Mouse (Mus musculus) lung, embryonic 16.5 days (tissue): Measurements from ENCODE around the gene Itpripl2. TPM values are rescaled to one million over a fixed set of nuclear protein-coding genes. Genes with fewer than 3 reads are reported as not detected.

Source experiments
- ATAC-seq: fragments of 200-750 bp; cut with Nextera tagmentation; 2 replicates; pipeline ENCODE4 v1.8.0; 2017; ENCODE audit warnings: low read depth, mild to moderate bottlenecking, moderate library complexity
- H3K27ac ChIP-seq: fragments of 300-500 bp; sonication (generic); 2 replicates; pipeline ENCODE4 v1.5.1; 2014; ENCODE audit warnings: mild to moderate bottlenecking, control low read depth, low read length
- H3K27me3 ChIP-seq: fragments of 300-500 bp; sonication (generic); 2 replicates; pipeline ENCODE4 v1.6.1; 2014; ENCODE audit warnings: low read depth, low read length, mixed read lengths; ENCODE audit not compliant: control insufficient read depth, insufficient read depth
- H3K36me3 ChIP-seq: fragments of 300-500 bp; sonication (generic); 2 replicates; pipeline ENCODE4 v1.6.1; 2014; ENCODE audit warnings: low read length; ENCODE audit not compliant: control insufficient read depth, insufficient read depth
- H3K4me1 ChIP-seq: fragments of 300-500 bp; sonication (generic); replicated peaks from 2 replicates; pipeline ENCODE4 v1.6.1; 2014; ENCODE audit warnings: low read length, mixed read lengths; ENCODE audit not compliant: control insufficient read depth, insufficient read depth
- H3K4me2 ChIP-seq: fragments of 300-500 bp; sonication (generic); 2 replicates; pipeline ENCODE4 v1.6.1; 2014; ENCODE audit warnings: low read depth, low read length, control low read depth
- H3K4me3 ChIP-seq: fragments of 300-500 bp; sonication (generic); 2 replicates; pipeline ENCODE4 v1.5.1; 2014; ENCODE audit warnings: mild to moderate bottlenecking, low read length, control low read depth
- H3K9ac ChIP-seq: fragments of 300-500 bp; sonication (generic); 2 replicates; pipeline ENCODE4 v1.6.1; 2014; ENCODE audit warnings: low read length, control low read depth
- H3K9me3 ChIP-seq: fragments of 300-500 bp; sonication (generic); 2 replicates; pipeline ENCODE4 v1.6.1; 2016; ENCODE audit warnings: low read length; ENCODE audit not compliant: control insufficient read depth
- WGBS: fragments of 180-500 bp; shearing (Covaris S2); extraction: QIAGEN DNeasy Blood & Tissue Kit; methylation state at CpG from one replicate; pipeline ENCODE4 v1.1.7; 2014; 5-methylcytosine and 5-hydroxymethylcytosine counted together
- polyA plus RNA-seq: library from polyadenylated mRNA; unstranded; fragments of >200 nt; fragmentation: Nextera tagmentation; extraction: Ambion mirVana; gene quantifications from 2 replicates; pipeline ENCODE4 v1.2.1, GENCODE M21; 2015

The Itpripl2 gene
- polyA plus RNA-seq: 6.9 and 7.5 TPM in 2 replicates

DNA sequence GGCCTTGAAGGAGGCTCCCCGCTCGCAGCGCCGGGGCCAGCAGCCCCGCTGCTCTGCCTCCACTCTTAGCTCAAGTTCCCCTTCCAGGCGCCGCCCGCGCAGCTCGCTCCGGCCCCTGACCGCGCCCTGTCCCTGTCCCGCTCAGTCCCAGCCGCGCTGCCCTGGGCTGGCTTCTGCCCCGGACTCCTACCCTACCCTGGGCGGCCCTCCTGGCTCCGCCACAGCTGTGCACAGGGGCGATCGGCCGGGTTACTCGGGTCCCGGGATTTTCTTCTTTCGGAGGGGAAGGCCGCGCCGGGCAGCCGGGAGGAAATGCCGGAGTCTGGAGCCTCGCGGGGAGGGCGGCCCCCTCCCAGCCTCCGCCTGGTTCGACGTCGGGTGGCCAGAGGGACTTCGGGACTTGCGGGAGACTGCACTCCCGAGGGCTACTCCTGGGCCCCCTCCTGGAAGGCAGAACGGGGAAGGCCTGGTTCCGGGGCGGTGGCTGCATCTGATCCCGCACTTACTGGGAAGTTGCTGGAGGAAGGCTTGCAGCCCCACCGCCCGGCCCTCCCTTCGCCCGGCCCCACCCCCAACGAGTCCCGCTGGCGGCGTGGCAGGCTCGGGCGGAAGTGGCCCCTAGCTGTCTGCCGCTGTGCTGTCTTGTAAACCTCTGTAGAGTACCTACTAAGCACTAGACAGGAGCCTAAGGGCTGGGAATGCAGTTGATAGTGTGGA lies at the start of gene Itpripl2:
Itpripl2 (minus strand) TSS at position 545 of the 717 bp plus-strand sequence.
- H3K36me3 ChIP-seq: 0 out of 2 replicates have a peak, but pooled peaks cover 6% of the 10 kb centered on the region
- peak within 1 kb of the TSS; percentile 99 for H3K9ac ChIP-seq
- no peaks in the 10 kb centered on the region for H3K27me3 ChIP-seq
- H3K9me3 ChIP-seq: no peaks in the 10 kb centered on the region
- peaks cover 37% of the 10 kb centered on the region for H3K4me1 ChIP-seq
- peak within 1 kb of the TSS; percentile 79 for H3K4me2 ChIP-seq
- 0% methylated on average over 38 of the region's 55 CpGs for WGBS
- ATAC-seq: peak; percentile 90
- H3K4me3 ChIP-seq: peak within 1 kb of the TSS; percentile 79
- H3K27ac ChIP-seq: peak within 1 kb of the TSS; percentile 94

DNA sequence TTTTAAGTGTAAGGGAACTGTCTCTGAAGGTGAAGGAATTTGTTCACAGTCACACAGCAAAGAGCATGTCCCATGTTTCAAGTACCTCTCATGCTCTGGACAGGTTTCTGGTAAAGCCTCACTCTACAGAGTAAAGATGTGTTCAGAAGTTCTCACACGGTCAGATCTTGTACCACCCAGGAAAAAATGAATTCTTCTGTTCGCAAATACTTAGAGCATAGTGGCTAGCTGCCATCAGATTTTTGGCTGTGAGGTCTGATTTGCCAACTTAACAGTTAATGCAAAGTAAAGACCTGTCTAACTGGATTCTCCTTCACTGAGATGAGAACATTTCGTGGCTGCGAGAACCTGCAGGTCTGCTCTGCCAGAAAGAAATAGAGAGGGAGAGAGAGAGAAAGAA lies 43.3 kb upstream of the Itpripl2 start:
- ATAC-seq: peak; percentile 29; the same call in 1 of the 2 replicates
- H3K36me3 ChIP-seq: no peaks in the 10 kb centered on the region
- H3K27ac ChIP-seq: peak overlapping the region; percentile 89
- WGBS: 53% methylated on average over 4 of the region's 4 CpGs
- no peaks in the 10 kb centered on the region for H3K9me3 ChIP-seq
- no peak overlapping the region for H3K9ac ChIP-seq
- peaks cover 10% of the 10 kb centered on the region; the same call in 1 of the 2 replicates for H3K4me1 ChIP-seq
- H3K4me3 ChIP-seq: 0 out of 2 replicates have a peak overlapping the region, but pooled peaks have one; percentile 8
- H3K4me2 ChIP-seq: peak overlapping the region; percentile 18
- H3K27me3 ChIP-seq: no peaks in the 10 kb centered on the region

DNA sequence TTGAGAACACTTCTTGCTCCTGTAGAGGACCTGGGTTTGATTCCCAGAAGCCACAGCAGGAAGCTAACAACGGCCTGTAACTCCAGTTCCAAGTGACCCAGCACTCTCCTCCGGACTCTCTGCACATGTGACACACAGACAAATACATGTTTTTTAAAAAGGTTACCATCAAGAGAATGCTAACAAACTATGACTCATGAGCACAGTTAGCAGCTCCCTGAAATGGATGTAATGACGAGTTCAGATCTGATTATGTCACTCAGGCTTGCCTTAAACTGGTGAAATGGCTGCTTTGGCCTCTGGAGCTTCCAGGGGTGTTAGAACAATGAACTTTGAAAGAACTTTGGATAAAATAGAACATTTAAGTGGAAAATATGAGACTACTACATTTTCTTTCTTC lies 42.6 kb upstream of the Itpripl2 start:
- Histone ChIP-seq H3K9ac (no peak overlapping the region), H3K4me3 (no peak overlapping the region), H3K36me3 (no peaks in the 10 kb centered on the region), H3K4me1 (peaks cover 10% of the 10 kb centered on the region; the same call in 1 of the 2 replicates), H3K4me2 (no peak overlapping the region), H3K27me3 (no peaks in the 10 kb centered on the region), H3K9me3 (no peaks in the 10 kb centered on the region), H3K27ac (peak overlapping the region; percentile 89)
- ATAC-seq: no peak
- WGBS: 64% methylated on average over 3 of the region's 3 CpGs

GRCm38 (mm10) chr7:118533178-118533578 lies 41.4 kb upstream of the Itpripl2 start, which contains the start of gene Coq7:
Gene Coq7 (minus strand): TSS chr7:118533356.
- Histone ChIP-seq H3K4me2 (peak within 1 kb of the TSS; percentile 84), H3K9ac (peak within 1 kb of the TSS; percentile 89), H3K27ac (peak within 1 kb of the TSS; percentile 97), H3K4me3 (peak within 1 kb of the TSS; percentile 84), H3K36me3 (no peaks in the 10 kb centered on the region), H3K9me3 (no peaks in the 10 kb centered on the region), H3K27me3 (no peaks in the 10 kb centered on the region), H3K4me1 (peaks cover 10% of the 10 kb centered on the region; the same call in 1 of the 2 replicates)
- 0% methylated on average over 31 of the region's 31 CpGs for WGBS
- peak; percentile 99 for ATAC-seq

GRCm38 (mm10) chr7:118532519-118533177 lies 40.9 kb upstream of the Itpripl2 start:
- peak; percentile 94 for ATAC-seq
- H3K27me3 ChIP-seq: no peaks in the 10 kb centered on the region
- H3K36me3 ChIP-seq: no peaks in the 10 kb centered on the region
- H3K27ac ChIP-seq: peak overlapping the region; percentile 97
- peak overlapping the region; percentile 84 for H3K4me3 ChIP-seq
- H3K4me1 ChIP-seq: peaks cover 10% of the 10 kb centered on the region; the same call in 1 of the 2 replicates
- H3K9me3 ChIP-seq: no peaks in the 10 kb centered on the region
- H3K4me2 ChIP-seq: peak overlapping the region; percentile 79
- peak overlapping the region; percentile 89 for H3K9ac ChIP-seq
- WGBS: under 1% methylated on average over 36 of the region's 36 CpGs

DNA sequence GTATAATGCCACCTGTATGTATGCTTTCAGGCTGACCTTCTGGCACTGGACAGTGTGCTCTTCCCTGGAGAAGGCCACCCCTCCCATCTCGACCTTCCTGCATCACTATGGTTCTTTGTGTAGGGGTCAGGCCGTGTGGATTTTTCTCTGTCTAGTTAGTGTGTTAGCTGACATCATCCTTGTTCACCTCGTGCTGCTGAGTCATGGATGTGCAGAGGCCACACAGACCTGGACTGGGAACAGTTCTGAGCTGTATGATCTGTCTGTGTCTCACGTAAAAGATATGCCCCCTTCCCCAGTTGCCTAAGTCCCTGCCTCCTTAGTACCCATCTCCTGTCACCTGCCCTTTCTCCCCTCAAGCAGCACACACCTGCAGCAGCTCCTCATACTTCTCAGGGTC lies 35.2 kb upstream of the Itpripl2 start:
- H3K27me3 ChIP-seq: no peaks in the 10 kb centered on the region
- 82% methylated on average over 4 of the region's 4 CpGs for WGBS
- no peak overlapping the region for H3K27ac ChIP-seq
- no peak for ATAC-seq
- no peaks in the 10 kb centered on the region for H3K9me3 ChIP-seq
- H3K9ac ChIP-seq: no peak overlapping the region
- H3K36me3 ChIP-seq: peaks cover 7% of the 10 kb centered on the region; the same call in 1 of the 2 replicates
- H3K4me3 ChIP-seq: no peak overlapping the region
- no peak overlapping the region for H3K4me2 ChIP-seq
- no peaks in the 10 kb centered on the region for H3K4me1 ChIP-seq

DNA sequence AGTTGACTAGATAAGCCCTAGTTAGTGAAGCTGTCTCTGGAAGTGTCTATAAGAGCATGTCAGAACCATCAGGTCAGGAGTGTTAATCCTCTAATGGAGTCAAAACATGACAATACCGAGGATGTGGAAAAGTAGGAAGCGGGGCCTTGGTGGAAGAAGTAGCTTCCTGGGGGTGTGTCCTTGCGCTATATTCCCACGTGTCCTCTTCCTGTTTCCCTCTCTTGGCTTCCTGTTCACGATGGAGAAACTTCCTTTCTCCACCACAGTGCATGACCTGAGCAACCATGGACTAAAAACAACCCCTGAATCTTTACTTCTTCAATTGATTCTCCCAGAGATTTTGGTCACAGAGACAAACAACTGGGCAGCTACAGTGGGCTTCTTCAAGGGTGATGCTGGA lies 30.3 kb upstream of the Itpripl2 start:
- 52% methylated on average over 5 of the region's 5 CpGs for WGBS
- H3K4me3 ChIP-seq: no peak overlapping the region
- H3K9ac ChIP-seq: no peak overlapping the region
- peaks cover 3% of the 10 kb centered on the region; the same call in 1 of the 2 replicates for H3K36me3 ChIP-seq
- H3K9me3 ChIP-seq: no peaks in the 10 kb centered on the region
- no peak overlapping the region for H3K4me2 ChIP-seq
- no peak for ATAC-seq
- no peaks in the 10 kb centered on the region for H3K4me1 ChIP-seq
- no peak overlapping the region for H3K27ac ChIP-seq
- no peaks in the 10 kb centered on the region for H3K27me3 ChIP-seq

DNA sequence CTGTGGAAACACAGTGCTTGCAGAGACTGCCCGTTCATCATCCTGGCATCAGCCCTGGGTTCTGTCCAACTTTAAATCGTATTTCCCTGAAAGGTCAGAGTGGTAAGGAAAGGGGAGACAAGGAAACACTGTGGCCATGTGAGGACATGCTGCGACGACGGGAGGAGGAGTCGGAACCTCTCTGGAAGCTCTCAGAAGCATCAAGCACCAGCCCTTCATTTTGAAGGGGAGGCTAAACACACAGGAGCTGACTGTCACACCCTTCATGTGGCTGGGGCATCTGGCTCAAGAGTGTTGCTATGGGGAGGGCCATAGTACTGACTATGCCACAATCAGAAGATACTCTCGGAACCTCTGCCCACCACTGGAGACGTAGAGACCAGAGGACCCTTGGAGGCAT lies 27.9 kb upstream of the Itpripl2 start:
- no peak overlapping the region for H3K4me2 ChIP-seq
- no peak overlapping the region for H3K27ac ChIP-seq
- H3K27me3 ChIP-seq: no peaks in the 10 kb centered on the region
- no peaks in the 10 kb centered on the region for H3K36me3 ChIP-seq
- H3K4me1 ChIP-seq: no peaks in the 10 kb centered on the region
- H3K9me3 ChIP-seq: no peaks in the 10 kb centered on the region
- no peak for ATAC-seq
- H3K9ac ChIP-seq: no peak overlapping the region
- 64% methylated on average over 8 of the region's 8 CpGs for WGBS
- H3K4me3 ChIP-seq: no peak overlapping the region

DNA sequence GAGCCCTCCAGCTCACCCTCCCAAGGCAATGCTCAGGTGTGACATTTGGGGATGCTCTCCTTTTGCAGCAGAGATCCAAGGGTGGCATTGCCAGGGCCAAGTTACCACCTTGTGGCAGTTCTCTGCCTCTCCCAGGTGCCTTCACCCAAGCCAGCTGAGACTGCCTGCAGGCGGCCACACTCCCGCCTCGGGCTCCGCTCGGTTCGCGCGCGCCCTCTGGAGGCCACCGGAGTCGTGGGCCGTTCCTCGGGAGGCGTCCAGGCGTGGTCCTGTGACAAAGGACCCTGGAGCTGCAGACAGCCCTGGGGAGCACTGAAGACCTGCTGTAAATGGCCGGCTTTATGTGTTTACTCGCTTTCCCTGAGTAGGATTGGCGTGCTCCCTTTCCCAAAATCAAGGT lies 26.9 kb upstream of the Itpripl2 start:
- no peaks in the 10 kb centered on the region for H3K27me3 ChIP-seq
- 2% methylated on average over 18 of the region's 18 CpGs for WGBS
- H3K36me3 ChIP-seq: no peaks in the 10 kb centered on the region
- no peak overlapping the region for H3K9ac ChIP-seq
- no peaks in the 10 kb centered on the region for H3K9me3 ChIP-seq
- H3K4me3 ChIP-seq: no peak overlapping the region
- H3K4me1 ChIP-seq: no peaks in the 10 kb centered on the region
- peak; percentile 90 for ATAC-seq
- no peak overlapping the region for H3K27ac ChIP-seq
- H3K4me2 ChIP-seq: no peak overlapping the region
